Mouse (Mus musculus): Measurements from ENCODE around the gene Prdm16.

Gene Prdm16

DNA sequence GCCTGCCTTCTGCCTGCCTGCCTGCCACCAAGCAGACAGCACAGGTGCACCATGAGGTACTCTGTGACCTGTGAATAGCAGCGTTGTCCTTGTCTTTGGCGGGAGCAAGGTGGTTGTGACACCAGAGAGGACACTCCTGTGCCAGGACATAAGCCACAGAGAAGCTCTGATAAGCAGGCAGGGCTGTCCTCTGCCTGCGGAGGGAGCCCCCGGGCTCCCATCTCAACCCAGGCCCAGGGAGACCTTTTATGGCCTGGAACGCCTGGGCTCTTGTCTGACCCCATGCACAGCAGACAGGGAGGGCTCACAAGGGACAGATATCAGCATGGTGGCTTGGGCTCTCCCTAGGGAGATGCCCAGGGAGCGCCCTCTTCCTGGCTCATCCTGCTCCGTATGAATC lies 118.7 kb downstream of the Prdm16 start:
- DNase-seq (ENCODE audit: inconsistent ontology term), result no peak

GRCm38 (mm10) chr4:154516470-154516869 lies 120.2 kb downstream of the Prdm16 start:
- DNase-seq (ENCODE audit: inconsistent ontology term), result no peak

- no peak for DNase-seq (ENCODE audit: inconsistent ontology term)
These were observed 123.0 kb downstream of the Prdm16 start for GRCm38 (mm10) chr4:154513664-154514063.

DNA sequence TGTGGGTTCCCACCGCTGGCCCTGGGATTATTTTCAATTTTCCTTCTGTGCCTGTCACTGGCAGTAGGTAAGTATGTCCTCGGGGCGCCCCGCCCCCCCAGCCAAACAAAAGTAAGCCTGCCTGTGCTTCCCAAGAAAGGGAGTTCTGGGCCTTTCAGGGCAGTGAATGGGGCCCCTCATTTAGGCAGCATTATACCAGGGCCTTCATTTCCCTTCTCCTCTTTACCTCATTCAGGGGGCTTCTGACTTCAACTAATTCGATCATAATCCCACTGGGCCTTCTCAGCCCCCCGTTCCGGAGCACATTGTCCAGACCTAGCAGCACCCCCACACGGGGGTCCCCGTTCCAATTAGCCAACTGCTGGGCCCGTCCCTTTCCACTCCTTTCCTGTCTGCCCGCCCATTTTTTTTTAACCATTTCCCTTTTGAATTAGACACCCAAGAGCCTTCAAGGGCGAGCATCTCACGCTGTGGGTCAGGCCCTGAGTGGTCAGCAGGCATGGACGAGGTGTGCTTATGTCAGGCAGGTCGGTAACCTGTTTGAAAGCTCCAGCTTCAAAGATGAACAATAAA lies 124.1 kb downstream of the Prdm16 start:
- no peak for DNase-seq (ENCODE audit: inconsistent ontology term)

- no peak for DNase-seq (ENCODE audit: inconsistent ontology term)
These were observed 124.9 kb downstream of the Prdm16 start for GRCm38 (mm10) chr4:154511767-154512166.

DNA sequence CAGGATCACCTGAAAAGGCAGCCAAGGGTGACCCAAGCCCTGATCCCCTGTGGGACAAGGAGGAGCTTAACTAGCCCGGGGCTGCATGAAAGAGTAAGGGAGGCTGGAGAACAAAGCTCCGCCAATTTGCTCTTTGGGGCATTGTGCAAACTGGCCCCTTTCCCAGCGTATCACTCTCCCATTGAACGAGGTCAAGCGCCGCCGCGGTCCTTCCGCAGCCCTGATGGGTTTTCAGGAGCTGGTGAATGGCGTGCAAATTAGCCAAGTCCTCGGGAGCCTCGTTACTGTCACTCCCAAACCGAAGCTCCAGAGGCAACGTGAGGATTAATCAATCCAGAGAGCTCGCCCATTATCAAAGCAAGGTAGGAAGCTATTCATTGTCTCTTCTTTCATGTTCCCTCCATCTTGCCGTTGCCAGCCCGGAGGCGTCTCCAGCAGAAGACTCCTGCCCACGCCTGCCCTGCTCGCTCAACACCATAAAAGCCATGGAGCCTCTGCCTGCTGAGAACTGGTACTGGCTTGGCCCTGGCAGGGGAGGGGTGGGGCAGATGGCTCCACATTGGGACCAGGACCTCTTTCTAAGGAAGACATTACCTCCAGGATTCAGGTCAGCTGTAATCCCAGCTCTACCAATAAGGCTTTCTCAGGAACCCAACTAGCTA lies 129.8 kb downstream of the Prdm16 start:
- DNase-seq (ENCODE audit: inconsistent ontology term), result peak; percentile 86

GRCm38 (mm10) chr4:154505313-154505712 lies 131.4 kb downstream of the Prdm16 start:
- no peak for DNase-seq (ENCODE audit: inconsistent ontology term)

- no peak for DNase-seq (ENCODE audit: inconsistent ontology term)
These were observed 133.3 kb downstream of the Prdm16 start for GRCm38 (mm10) chr4:154503260-154503829.

DNA sequence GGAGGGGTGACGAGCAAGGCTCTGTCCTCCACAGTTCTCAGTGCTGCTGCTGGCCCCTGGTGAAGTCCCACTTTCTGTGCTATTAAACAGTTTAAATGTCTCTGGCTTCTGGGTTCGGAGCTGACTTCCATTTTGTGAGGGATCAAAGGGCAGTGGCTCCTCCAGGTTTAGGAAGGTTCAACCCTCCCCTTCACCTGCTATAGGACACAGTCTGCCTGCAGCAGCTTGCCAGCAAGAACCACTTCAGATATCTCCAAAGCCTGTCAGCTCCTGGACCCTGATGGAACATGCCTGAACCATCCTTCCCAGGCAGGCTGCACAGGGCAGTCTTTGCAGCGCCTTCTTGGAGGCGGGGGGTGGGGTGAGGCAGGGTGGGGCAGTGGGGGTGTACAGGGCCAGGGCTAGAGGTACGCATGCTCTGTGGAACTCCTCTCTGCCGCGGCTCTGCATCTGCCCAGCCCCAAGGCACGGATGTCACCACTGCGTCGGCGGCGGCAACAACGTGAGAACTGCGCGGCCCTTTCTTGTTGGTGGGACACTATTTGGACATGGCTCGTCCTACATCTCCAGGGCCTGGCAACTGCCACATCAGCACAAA lies 134.2 kb downstream of the Prdm16 start:
- no peak for DNase-seq (ENCODE audit: inconsistent ontology term)

DNA sequence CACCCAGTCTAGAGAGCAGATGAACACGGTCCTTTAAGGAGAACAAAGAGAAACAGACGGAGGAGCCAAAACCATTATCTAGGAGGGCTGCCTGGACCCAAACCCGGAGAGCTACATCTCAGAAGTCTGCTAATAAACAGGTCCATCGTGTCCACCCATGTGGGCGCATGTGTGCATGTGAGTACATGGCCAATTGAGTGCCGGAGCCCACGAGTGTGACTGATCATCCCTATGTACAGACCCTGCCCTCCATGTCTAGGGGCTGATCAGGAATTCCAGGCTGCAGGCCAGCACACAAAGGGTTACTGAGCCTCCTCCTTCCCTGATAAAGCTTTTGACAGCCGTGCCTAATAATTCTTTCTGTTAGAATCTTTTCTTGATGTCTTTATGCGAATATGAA lies 136.0 kb downstream of the Prdm16 start:
- no peak for DNase-seq (ENCODE audit: inconsistent ontology term)

DNA sequence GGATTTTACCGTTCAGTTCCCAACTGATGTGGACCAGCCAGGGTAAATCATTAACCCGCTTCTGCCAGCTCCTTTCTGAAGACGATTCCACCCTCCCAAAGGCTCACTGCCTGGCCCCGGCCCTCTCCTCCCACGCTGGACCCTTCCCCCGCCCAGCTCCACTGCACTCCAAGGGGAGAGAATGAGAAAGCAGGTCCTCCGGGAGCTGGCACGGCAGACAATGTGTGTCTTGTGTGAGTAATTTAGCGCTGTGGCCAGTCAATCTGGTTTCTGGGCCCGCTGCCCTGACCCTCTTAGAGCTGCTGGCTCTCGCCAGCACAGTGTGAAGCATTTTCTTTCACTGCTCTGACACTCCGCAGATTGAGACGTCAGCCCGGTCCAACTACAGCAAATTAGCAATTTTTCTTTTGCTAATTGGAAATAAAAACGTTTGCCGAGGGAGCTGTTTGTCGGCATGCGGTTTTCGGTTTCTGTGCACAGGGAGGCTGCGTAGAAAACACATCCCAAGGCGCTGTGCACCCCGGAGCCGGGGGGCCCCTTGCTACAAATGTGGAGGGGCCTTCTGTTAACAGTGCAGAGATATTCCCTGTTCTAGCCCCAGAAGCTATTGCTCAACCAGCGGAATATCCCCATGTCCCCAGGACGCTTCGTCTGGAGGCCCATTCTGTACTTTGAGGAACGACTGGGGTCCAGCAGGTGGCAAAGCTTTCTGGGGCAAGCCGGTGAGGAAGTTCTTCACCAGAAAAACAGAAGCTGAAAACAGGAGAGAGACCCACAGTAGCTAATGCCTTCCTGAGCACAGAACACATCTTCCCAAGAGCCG lies 136.8 kb downstream of the Prdm16 start:
- peak; percentile 97 for DNase-seq (ENCODE audit: inconsistent ontology term)

DNA sequence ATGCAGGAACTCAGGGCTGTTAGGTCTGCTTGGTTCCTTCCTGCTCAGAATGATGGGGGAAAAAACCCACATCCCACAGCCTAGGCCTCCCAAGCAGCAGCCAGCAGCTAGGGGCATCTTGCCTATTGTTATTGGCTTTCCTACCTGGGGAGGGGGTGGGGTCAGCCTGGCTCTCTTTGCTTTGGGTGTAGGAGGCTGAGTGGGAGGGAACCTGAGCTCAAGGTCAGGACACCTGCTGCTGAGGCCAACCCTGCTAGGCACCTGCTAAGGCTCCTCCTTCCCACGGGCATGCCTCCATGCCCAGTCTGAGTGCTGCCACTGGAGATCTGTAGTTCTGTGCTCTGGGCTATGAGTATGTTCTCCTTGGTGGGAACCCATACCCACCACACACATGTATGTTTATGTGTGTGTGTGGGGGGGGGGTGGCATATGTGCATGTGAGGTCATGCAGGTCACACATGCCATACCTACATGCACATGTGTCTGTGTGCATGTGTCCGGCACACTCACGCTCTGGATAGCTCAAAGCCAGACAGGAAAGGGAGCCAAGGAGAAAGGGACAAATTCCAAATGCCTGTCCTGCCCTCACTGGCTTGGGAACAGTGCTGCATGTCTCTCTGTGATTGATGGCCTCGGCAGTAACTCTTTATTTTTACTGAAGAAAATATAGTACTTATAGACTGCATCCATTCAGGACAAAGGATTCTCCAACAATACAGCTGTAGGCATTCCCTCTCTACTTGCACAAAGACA lies 139.1 kb downstream of the Prdm16 start:
- DNase-seq (ENCODE audit: inconsistent ontology term), result no peak

GRCm38 (mm10) chr4:154496991-154497390 lies 139.7 kb downstream of the Prdm16 start:
- DNase-seq (ENCODE audit: inconsistent ontology term), result peak; percentile 90

DNA sequence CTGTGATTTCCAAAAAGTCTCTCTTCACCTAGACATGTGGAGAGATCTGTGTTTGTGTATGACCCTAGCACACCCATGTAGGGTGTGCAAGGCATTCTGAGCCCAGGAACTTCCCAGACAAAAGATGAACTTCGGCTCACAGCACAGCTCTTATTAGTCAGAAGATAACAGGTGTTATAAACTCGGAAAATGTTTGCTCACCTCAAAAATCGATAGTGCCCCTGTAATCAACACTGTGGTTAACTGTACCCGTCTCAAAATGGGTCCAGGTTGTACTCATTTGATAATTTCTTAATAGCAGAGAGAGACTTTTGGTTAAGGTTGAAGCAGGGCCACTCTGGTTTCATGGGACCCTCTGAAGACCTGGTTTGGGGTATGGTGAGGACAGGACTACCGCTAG lies 140.2 kb downstream of the Prdm16 start:
- DNase-seq (ENCODE audit: inconsistent ontology term), result no peak

GRCm38 (mm10) chr4:154493996-154494395 lies 142.7 kb downstream of the Prdm16 start:
- no peak for DNase-seq (ENCODE audit: inconsistent ontology term)

DNA sequence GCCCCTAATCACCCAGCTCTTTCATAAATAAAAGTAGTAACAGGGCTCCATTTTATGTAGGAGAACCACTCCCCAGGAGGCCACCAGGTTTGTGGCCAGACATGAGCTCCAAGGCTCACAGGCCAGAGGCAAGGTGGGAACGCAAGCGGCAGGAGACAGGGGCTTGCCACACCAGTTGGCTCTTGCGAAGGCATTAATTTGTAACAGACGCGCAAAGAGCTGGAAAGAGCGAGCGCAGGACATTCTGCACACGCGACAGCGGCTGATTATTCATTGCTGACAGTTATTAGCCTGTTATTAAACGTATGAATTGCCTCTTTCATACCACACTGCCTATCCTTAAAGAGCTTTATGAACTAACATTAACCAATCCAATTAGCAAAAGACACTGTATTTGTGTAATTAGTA lies 144.0 kb downstream of the Prdm16 start:
- no peak for DNase-seq (ENCODE audit: inconsistent ontology term)

DNA sequence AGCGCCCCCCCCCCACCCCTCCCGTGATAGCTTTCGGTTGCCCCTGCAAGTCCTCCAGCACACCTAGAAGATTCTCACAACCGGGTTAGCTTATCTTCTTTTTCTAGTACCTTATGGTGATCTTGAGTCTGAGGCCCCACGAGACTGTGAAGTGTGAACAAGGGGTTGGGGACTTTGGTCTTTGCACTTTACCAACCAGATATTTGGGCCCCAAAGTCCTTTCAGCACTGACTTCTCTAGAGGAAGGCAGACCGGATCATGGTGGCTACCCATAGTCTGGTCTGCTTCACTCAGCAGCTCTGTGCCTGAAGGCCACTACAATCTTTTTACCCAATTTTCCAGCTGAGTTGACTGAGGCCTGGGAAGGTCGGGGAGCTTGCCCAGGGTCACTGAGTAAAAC lies 144.4 kb downstream of the Prdm16 start:
- no peak for DNase-seq (ENCODE audit: inconsistent ontology term)

DNA sequence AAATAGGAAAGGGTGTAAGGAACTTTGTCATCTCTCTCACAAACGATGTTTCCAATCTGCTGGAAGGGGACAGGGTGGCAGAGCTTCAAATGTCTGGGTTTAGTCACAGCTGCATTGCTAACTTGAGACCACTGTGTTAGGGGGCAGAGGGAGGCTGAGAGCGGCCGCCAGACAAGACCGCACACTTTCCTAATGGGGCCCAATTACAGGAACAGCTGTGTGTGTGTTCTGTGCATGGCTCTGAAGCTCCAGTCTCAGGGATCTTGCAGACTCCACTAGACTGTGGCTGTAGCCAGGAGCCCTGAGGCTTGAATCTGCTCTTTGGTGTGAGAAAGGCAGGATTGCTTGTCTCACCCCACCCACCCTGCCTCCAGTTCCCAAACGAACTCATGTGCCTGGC lies 148.6 kb downstream of the Prdm16 start:
- DNase-seq (ENCODE audit: inconsistent ontology term), result no peak

DNA sequence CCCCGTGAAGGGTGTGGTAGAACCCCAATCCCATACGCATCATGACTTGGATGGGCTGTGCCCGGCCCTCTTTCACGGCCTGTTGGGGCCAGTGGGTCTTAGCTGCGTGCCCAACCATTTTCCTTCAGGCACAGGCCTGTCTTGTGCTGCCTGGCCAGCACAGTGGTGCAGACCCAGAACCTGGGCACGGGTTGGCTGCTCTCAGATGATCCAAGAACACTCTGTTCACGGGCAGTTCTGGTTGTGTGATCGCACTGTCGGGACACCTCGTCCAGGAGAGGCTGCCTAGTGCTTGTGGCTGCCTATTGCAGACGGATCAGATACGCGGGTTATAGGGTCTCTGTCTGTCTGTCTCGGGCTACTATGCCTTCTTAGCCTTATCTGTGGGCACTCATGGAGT lies 154.0 kb downstream of the Prdm16 start:
- DNase-seq (ENCODE audit: inconsistent ontology term), result no peak

DNA sequence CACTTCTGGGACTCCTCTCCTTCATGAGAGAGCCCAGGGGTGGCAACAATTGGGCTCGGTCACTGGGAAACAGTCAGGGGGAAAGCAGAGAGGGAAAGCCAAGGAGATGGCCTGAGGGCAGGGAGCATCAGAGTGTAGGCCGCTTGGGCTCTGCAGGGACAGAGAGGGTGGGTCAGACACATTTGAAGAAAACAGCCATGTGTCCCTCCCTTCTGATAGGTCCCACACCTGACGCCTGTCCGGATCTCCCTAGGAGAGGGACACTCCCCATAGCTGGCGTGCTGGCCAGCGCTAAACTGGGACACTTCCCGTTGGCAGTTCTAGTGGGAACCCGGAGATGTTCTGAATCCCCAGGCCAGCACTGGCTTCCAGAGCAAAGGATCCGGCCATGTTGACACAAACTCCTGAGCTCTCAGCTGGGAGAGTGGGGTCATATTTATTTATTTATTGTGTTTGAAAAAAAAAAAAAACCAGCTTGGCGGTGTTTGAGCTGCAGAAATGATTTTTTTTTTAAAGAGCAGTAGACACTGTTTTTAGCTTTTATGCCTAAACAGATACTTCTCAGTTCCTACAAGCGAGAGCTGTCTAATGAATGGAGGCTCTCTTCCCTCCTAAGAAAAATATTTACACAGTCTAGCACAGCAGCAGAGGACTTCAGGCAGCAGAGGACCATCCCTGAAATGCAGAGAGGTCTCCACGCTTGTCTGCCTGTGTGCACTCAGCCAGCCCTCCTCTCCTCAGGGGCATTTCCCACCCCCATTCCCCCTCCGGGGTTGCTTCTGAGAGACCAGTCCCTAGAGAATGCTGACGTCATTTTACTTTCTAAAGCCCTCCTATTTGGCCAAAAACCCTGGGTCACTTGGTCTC lies 154.7 kb downstream of the Prdm16 start:
- no peak for DNase-seq (ENCODE audit: inconsistent ontology term)

Measured in Muller cell, postnatal 12 days (primary cell).